Mouse (Mus musculus): Measurements from ENCODE around the gene Map3k13.

DNA sequence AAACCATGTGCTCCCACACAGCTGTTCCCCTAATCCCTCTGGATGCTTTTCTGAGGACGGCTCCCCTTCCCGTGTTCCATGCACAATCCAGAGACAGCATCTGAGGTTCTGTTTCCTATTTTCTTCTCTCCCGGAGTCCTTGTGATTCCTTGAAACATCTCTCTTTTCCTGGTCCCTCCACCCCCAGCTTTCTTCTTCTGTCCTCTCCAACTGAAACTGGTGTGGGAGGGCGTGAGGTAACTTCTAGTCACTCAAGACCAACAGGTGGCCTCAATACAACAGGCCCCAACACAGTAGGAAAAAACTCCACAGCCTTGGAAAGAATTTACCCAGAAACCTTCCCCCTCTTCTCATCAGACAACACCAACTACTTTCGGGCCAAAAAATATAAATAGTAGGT, 183.2 kb downstream of the Map3k13 start:
- no peak for TF ChIP-seq CTCF (IDR thresholded peaks at IDR 0.05; ENCODE audit: low read depth)
- no peak for TF ChIP-seq EP300 (IDR thresholded peaks at IDR 0.05; ENCODE audit: low read depth)

Measured in liver, embryonic 14.5 days (tissue).